9 mouse cellular contexts compared by ENCODE assay signal in genomic region chr13:60746271-60746670, GRCm38 (mm10). TPM values are rescaled to one million over a fixed set of nuclear protein-coding genes. Genes with fewer than 3 reads are reported as not detected.
DNase-seq lines count a peak whose midpoint lies in the region; ATAC-seq and TF ChIP-seq lines count a peak whose summit lies in the region.
"Had no signal": no experiment of that assay in that cellular context is flagged by ENCODE, and none has a peak within 500 bp of the region (broad histone marks: within the 10 kb centered on the region; RNA-seq: fewer than 3 reads in every experiment).

No protein-coding gene starts in this region.

- H3K27me3 ChIP-seq in kidney, embryonic 16.5 days (ENCODE audit: insufficient read depth, low read length): no peaks in the 10 kb centered on the region
- H3K27me3 ChIP-seq: hindbrain, embryonic 15.5 days had no signal

- no peak overlapping the region for H3K9ac ChIP-seq in kidney, embryonic 16.5 days (replicated peaks; ENCODE audit: low read length)
- H3K9ac ChIP-seq: hindbrain, embryonic 15.5 days had no signal

- H3K36me3 ChIP-seq in kidney, embryonic 16.5 days (ENCODE audit: insufficient read depth, low read length): peaks cover 32% of the 10 kb centered on the region

- TF ChIP-seq POLR2A in brain, embryonic 14.5 days (IDR thresholded peaks at IDR 0.05; ENCODE audit: borderline replicate concordance, extremely low read depth, insufficient read depth, insufficient read length, poor library complexity, severe bottlenecking): no peak

- 57% methylated on average over 1 of the region's 1 CpGs for WGBS in kidney, embryonic 16.5 days

- H3K4me3 ChIP-seq in kidney, embryonic 16.5 days (ENCODE audit: low read length): no peak overlapping the region
- H3K4me3 ChIP-seq: hindbrain, embryonic 15.5 days had no signal

- H3K27ac ChIP-seq in kidney, embryonic 16.5 days (ENCODE audit: low read length): no peak overlapping the region
- H3K27ac ChIP-seq: hindbrain, embryonic 15.5 days had no signal

- no peak for ATAC-seq in kidney, embryonic 16.5 days (ENCODE audit: low FRiP score, low TSS enrichment)

- H3K4me2 ChIP-seq in kidney, embryonic 16.5 days (replicated peaks; ENCODE audit: low read depth, low read length): no peak overlapping the region
- H3K4me2 ChIP-seq: hindbrain, embryonic 15.5 days had no signal

- peak; percentile 73; the same call in 1 of the 2 replicates for TF ChIP-seq CTCF in brain, embryonic 14.5 days (IDR thresholded peaks at IDR 0.05; ENCODE audit: borderline replicate concordance, extremely low read depth, insufficient read depth, insufficient read length)

- no peaks in the 10 kb centered on the region for H3K4me1 ChIP-seq in kidney, embryonic 16.5 days (ENCODE audit: insufficient read depth, low read length)

- DNase-seq in kidney, postnatal 4 days: peak; percentile 36 to 54
- peak; percentile 67 for DNase-seq in ES-CJ7 (ENCODE audit: low read depth, low spot score)
- peak; percentile 57 for DNase-seq in brain, embryonic 14.5 days (ENCODE audit: low read depth)
- DNase-seq in lung, postnatal 36 days: peak; percentile 52
- DNase-seq in gastrocnemius, postnatal 14 days: no peak
- DNase-seq in layer of hippocampus, adult 9-11 months: no peak
- DNase-seq: cerebellum, adult 9-10 months had no signal

- no peaks in the 10 kb centered on the region for H3K9me3 ChIP-seq in kidney, embryonic 16.5 days (ENCODE audit: low read length)
- H3K9me3 ChIP-seq: hindbrain, embryonic 15.5 days had no signal

- intact Hi-C loops in gastrocnemius, postnatal 14 days (cut with DNase I; ENCODE audit: low total_unique reads): no loop called here

RNA-seq across cellular contexts. Expression of gene BC051665, which starts 39.9 kb away (rescaled TPM):
- polyA plus RNA-seq in kidney, embryonic 16.5 days (2015; fragmentation: Nextera tagmentation; extraction: Ambion mirVana): not detected in 2 replicates
- polyA plus RNA-seq in brain, embryonic 14.5 days (2012; rRNA removed): not detected in 2 replicates
- total RNA-seq in gastrocnemius, postnatal 14 days (2021): not detected
- polyA plus RNA-seq: hindbrain, embryonic 15.5 days had no signal

RNA-seq across cellular contexts. Expression of gene Ctsll3, which starts 56.4 kb away (rescaled TPM):
- polyA plus RNA-seq in kidney, embryonic 16.5 days (2015; fragmentation: Nextera tagmentation; extraction: Ambion mirVana): not detected in 2 replicates
- polyA plus RNA-seq in brain, embryonic 14.5 days (2012; rRNA removed): not detected in 2 replicates
- total RNA-seq in gastrocnemius, postnatal 14 days (2021): not detected
- polyA plus RNA-seq: hindbrain, embryonic 15.5 days had no signal

Comparison
In these comparisons a context has a peak if more than half of its experiments do, and no peak if none do; other contexts are left out.
1. DNase-seq: peak in kidney, postnatal 4 days (2 of 2), ES-CJ7 (single experiment), brain, embryonic 14.5 days (single experiment) and lung, postnatal 36 days (single experiment); none in gastrocnemius, postnatal 14 days (single experiment) and layer of hippocampus, adult 9-11 months (single experiment).